Mouse (Mus musculus): Measurements from ENCODE around the gene Opcml.

Opcml gene

GRCm38 (mm10) chr9:28445863-28446262, 655.3 kb downstream of the Opcml start:
- TF ChIP-seq POU5F1 (IDR thresholded peaks at IDR 0.05; ENCODE audit: borderline replicate concordance, low read length) (no peak), CTCF (conservative IDR thresholded peaks at IDR 0.05; ENCODE audit: low read length) (no peak), NANOG (IDR thresholded peaks at IDR 0.05; ENCODE audit: borderline replicate concordance, low read length) (no peak)
- no peaks in the 10 kb centered on the region for H3K9me3 ChIP-seq (ENCODE audit: low read length)
- no peaks in the 10 kb centered on the region for H3K27me3 ChIP-seq (ENCODE audit: insufficient read depth, low read length)
- no peaks in the 10 kb centered on the region for H3K4me1 ChIP-seq (replicated peaks; ENCODE audit: low read depth, low read length)
- no peak overlapping the region for H3K4me3 ChIP-seq (replicated peaks; ENCODE audit: low read length)
- no peaks in the 10 kb centered on the region for H3K36me3 ChIP-seq (ENCODE audit: insufficient read depth, low read length)

GRCm38 (mm10) chr9:28446278-28447064, 655.9 kb downstream of the Opcml start:
- Histone ChIP-seq H3K4me1 (replicated peaks; ENCODE audit: low read depth, low read length) (no peaks in the 10 kb centered on the region), H3K4me3 (replicated peaks; ENCODE audit: low read length) (no peak overlapping the region), H3K27me3 (ENCODE audit: insufficient read depth, low read length) (no peaks in the 10 kb centered on the region), H3K36me3 (ENCODE audit: insufficient read depth, low read length) (no peaks in the 10 kb centered on the region), H3K9me3 (ENCODE audit: low read length) (no peaks in the 10 kb centered on the region)
- TF ChIP-seq CTCF (conservative IDR thresholded peaks at IDR 0.05; ENCODE audit: low read length) (no peak), POU5F1 (IDR thresholded peaks at IDR 0.05; ENCODE audit: borderline replicate concordance, low read length) (no peak), NANOG (IDR thresholded peaks at IDR 0.05; ENCODE audit: borderline replicate concordance, low read length) (no peak)

- no peaks in the 10 kb centered on the region for H3K36me3 ChIP-seq (ENCODE audit: insufficient read depth, low read length)
- H3K9me3 ChIP-seq (ENCODE audit: low read length): no peaks in the 10 kb centered on the region
- H3K4me3 ChIP-seq (replicated peaks; ENCODE audit: low read length): no peak overlapping the region
- H3K27me3 ChIP-seq (ENCODE audit: insufficient read depth, low read length): no peaks in the 10 kb centered on the region
- TF ChIP-seq POU5F1 (IDR thresholded peaks at IDR 0.05; ENCODE audit: borderline replicate concordance, low read length) (no peak), NANOG (IDR thresholded peaks at IDR 0.05; ENCODE audit: borderline replicate concordance, low read length) (no peak), CTCF (conservative IDR thresholded peaks at IDR 0.05; ENCODE audit: low read length) (no peak)
- H3K4me1 ChIP-seq (replicated peaks; ENCODE audit: low read depth, low read length): no peaks in the 10 kb centered on the region
Measured at GRCm38 (mm10) chr9:28452509-28452908, 661.9 kb downstream of the Opcml start.

GRCm38 (mm10) chr9:28453062-28453461, 662.5 kb downstream of the Opcml start:
- TF ChIP-seq NANOG (IDR thresholded peaks at IDR 0.05; ENCODE audit: borderline replicate concordance, low read length): no peak
- TF ChIP-seq CTCF (conservative IDR thresholded peaks at IDR 0.05; ENCODE audit: low read length): no peak
- no peak for TF ChIP-seq POU5F1 (IDR thresholded peaks at IDR 0.05; ENCODE audit: borderline replicate concordance, low read length)
- H3K36me3 ChIP-seq (ENCODE audit: insufficient read depth, low read length): no peaks in the 10 kb centered on the region
- no peaks in the 10 kb centered on the region for H3K27me3 ChIP-seq (ENCODE audit: insufficient read depth, low read length)
- H3K9me3 ChIP-seq (ENCODE audit: low read length): no peaks in the 10 kb centered on the region
- no peak overlapping the region for H3K4me3 ChIP-seq (replicated peaks; ENCODE audit: low read length)
- no peaks in the 10 kb centered on the region for H3K4me1 ChIP-seq (replicated peaks; ENCODE audit: low read depth, low read length)

DNA sequence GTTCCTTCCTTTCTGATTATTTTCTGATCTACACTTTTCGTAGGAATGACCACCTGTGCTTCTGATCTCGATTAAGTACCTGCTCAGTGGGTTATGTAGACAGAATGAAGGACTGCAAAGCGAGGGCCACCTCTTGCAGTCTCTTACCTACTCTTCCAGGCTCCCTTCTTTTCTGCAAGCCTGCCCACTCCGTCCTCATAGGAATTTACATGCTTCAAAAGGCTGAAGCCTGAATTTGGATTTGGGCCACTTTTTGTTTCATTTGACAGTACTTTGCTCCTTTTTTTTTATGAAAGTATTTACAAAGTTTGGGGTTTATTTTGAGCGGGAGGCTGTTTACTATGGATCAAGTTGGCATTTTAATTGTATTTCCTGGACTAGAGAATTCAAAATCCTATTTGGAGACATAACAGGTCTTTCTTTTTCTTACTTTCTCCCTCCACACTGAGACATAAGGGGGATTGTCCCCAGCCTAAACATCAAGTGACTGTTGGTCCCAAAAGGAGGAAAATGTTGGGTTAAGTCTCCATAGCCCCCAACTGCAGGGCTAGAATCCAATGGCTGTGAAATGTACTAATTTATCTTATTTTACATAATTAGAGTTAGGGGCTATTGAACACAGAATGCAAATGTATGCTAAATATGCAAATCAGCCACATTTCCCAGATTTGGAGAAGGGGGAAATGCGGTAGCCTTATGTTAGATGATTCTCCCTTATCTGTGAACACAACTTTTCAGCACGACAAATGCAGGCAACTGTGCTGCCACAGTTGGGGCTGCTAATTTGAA, 667.6 kb downstream of the Opcml start:
- TF ChIP-seq NANOG (IDR thresholded peaks at IDR 0.05; ENCODE audit: borderline replicate concordance, low read length): no peak
- TF ChIP-seq POU5F1 (IDR thresholded peaks at IDR 0.05; ENCODE audit: borderline replicate concordance, low read length): no peak
- TF ChIP-seq CTCF (conservative IDR thresholded peaks at IDR 0.05; ENCODE audit: low read length): no peak
- H3K4me1 ChIP-seq (replicated peaks; ENCODE audit: low read depth, low read length): no peaks in the 10 kb centered on the region
- H3K36me3 ChIP-seq (ENCODE audit: insufficient read depth, low read length): no peaks in the 10 kb centered on the region
- no peak overlapping the region for H3K4me3 ChIP-seq (replicated peaks; ENCODE audit: low read length)
- no peaks in the 10 kb centered on the region for H3K9me3 ChIP-seq (ENCODE audit: low read length)
- no peaks in the 10 kb centered on the region for H3K27me3 ChIP-seq (ENCODE audit: insufficient read depth, low read length)

DNA sequence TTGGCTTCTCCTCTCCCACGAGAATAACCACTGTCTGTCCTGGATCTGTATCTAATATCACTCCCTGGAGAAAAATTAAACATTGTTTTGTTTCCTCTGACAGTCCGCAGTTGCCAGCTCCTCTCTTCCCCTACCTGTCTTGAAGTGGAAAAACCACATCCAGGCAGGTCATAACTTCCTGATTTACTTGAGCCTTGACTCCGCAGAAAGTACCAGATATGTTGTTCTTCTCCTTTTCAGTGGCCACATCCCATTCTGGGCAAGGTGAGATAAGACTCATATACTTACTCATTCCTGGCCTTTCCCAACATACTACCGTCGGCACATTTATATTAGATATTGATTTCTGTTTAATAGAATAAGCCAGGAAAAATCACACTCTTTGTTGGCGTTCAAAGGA, 673.0 kb downstream of the Opcml start:
- Histone ChIP-seq H3K4me1 (replicated peaks; ENCODE audit: low read depth, low read length) (no peaks in the 10 kb centered on the region), H3K27me3 (ENCODE audit: insufficient read depth, low read length) (no peaks in the 10 kb centered on the region)

GRCm38 (mm10) chr9:28469419-28469818, 678.8 kb downstream of the Opcml start:
- TF ChIP-seq CTCF (conservative IDR thresholded peaks at IDR 0.05; ENCODE audit: low read length) (no peak), POU5F1 (IDR thresholded peaks at IDR 0.05; ENCODE audit: borderline replicate concordance, low read length) (no peak), NANOG (IDR thresholded peaks at IDR 0.05; ENCODE audit: borderline replicate concordance, low read length) (no peak)
- H3K9me3 ChIP-seq (ENCODE audit: low read length): no peaks in the 10 kb centered on the region
- H3K27me3 ChIP-seq (ENCODE audit: insufficient read depth, low read length): no peaks in the 10 kb centered on the region

More for the DNA sequence above, 673.0 kb downstream of the Opcml start:
- Histone ChIP-seq H3K9me3 (ENCODE audit: low read length) (no peaks in the 10 kb centered on the region), H3K4me3 (replicated peaks; ENCODE audit: low read length) (no peak overlapping the region), H3K36me3 (ENCODE audit: insufficient read depth, low read length) (no peaks in the 10 kb centered on the region)
- TF ChIP-seq POU5F1 (IDR thresholded peaks at IDR 0.05; ENCODE audit: borderline replicate concordance, low read length) (no peak), CTCF (conservative IDR thresholded peaks at IDR 0.05; ENCODE audit: low read length) (no peak), NANOG (IDR thresholded peaks at IDR 0.05; ENCODE audit: borderline replicate concordance, low read length) (no peak)

DNA sequence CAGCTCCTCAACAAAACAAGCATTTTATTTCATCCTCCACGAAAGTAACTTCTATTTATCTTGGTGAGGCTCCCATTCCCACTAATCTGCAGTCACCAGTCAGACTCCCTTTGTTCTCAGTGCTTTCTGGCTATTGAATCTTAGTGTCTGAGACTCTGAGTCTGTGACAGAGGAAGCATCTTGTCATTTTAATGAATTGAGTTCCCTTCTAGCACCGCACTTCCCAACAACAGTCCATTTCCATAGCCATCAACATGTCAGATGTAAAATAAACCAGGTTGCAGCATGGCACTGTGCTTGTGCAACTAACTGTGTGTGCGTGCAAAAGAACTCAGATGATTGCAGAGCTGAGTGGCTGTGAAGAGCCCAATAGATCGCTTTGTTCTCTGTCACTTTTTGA, 680.9 kb downstream of the Opcml start:
- no peaks in the 10 kb centered on the region for H3K27me3 ChIP-seq (ENCODE audit: insufficient read depth, low read length)
- TF ChIP-seq CTCF (conservative IDR thresholded peaks at IDR 0.05; ENCODE audit: low read length) (no peak), NANOG (IDR thresholded peaks at IDR 0.05; ENCODE audit: borderline replicate concordance, low read length) (no peak), POU5F1 (IDR thresholded peaks at IDR 0.05; ENCODE audit: borderline replicate concordance, low read length) (no peak)
- H3K36me3 ChIP-seq (ENCODE audit: insufficient read depth, low read length): no peaks in the 10 kb centered on the region
- H3K4me1 ChIP-seq (replicated peaks; ENCODE audit: low read depth, low read length): no peaks in the 10 kb centered on the region
- H3K4me3 ChIP-seq (replicated peaks; ENCODE audit: low read length): no peak overlapping the region
- no peaks in the 10 kb centered on the region for H3K9me3 ChIP-seq (ENCODE audit: low read length)

More at GRCm38 (mm10) chr9:28469419-28469818, 678.8 kb downstream of the Opcml start:
- Histone ChIP-seq H3K4me3 (replicated peaks; ENCODE audit: low read length) (no peak overlapping the region), H3K36me3 (ENCODE audit: insufficient read depth, low read length) (no peaks in the 10 kb centered on the region), H3K4me1 (replicated peaks; ENCODE audit: low read depth, low read length) (no peaks in the 10 kb centered on the region)
